34 mouse cellular contexts compared by ENCODE assay signal in genomic region chr7:131345856-131346541, GRCm38 (mm10). TPM values are rescaled to one million over a fixed set of nuclear protein-coding genes. Genes with fewer than 3 reads are reported as not detected.
DNase-seq lines count a peak whose midpoint lies in the region; ATAC-seq and TF ChIP-seq lines count a peak whose summit lies in the region.
"Had no signal": no experiment of that assay in that cellular context is flagged by ENCODE, and none has a peak within 500 bp of the region (broad histone marks: within the 10 kb centered on the region; RNA-seq: fewer than 3 reads in every experiment).

No protein-coding gene starts in this region.

- H3K9ac ChIP-seq in midbrain, postnatal 0 days (replicated peaks; ENCODE audit: low read length, poor library complexity, severe bottlenecking), result no peak overlapping the region
- no peak overlapping the region for H3K9ac ChIP-seq in midbrain, embryonic 16.5 days (ENCODE audit: low read depth, low read length)
- H3K9ac ChIP-seq: embryonic facial prominence, embryonic 15.5 days; heart, embryonic 15.5 days; hindbrain, embryonic 13.5 days; limb, embryonic 13.5 days; liver, embryonic 12.5 days; midbrain, embryonic 12.5 days had no signal

- DNase-seq in cerebellum, postnatal 10 days, result peak; percentile 47 to 54
- DNase-seq in cerebellum, postnatal 4 days (ENCODE audit: low spot score in 2 of 2), result no peak
- peak; percentile 33 for DNase-seq in gastrocnemius, adult 2 months
- DNase-seq in gastrocnemius, postnatal 4 days (ENCODE audit: low spot score in 2 of 2), result no peak
- peak; percentile 27 for DNase-seq in midbrain, postnatal 0 days (ENCODE audit: low spot score)
- DNase-seq in skeletal muscle tissue, adult 2 months (ENCODE audit: low read depth, low spot score), result peak; percentile 67
- DNase-seq in kidney, adult 11 months, result no peak
- DNase-seq: adrenal gland, postnatal 25 days; gastrocnemius, postnatal 36 days; heart, postnatal 36 days; kidney, adult 8-10 months; kidney, postnatal 14 days; layer of hippocampus, postnatal 36 days; lung, adult 18-20 months; lung, postnatal 14 days had no signal

- intact Hi-C loops in gastrocnemius, adult 2 months (cut with DNase I), result no loop called here

- no peak for ATAC-seq in midbrain, postnatal 0 days (ENCODE audit: low FRiP score)
- no peak for ATAC-seq in midbrain, embryonic 16.5 days
- ATAC-seq: activated CD4-positive, CD25-positive, alpha-beta regulatory T cell, adult 4 months; liver, embryonic 12.5 days had no signal

- H3K27ac ChIP-seq in gastrocnemius, adult 2 months, result peak overlapping the region; percentile 20
- H3K27ac ChIP-seq in midbrain, postnatal 0 days (ENCODE audit: low read depth, low read length), result no peak overlapping the region
- H3K27ac ChIP-seq in midbrain, embryonic 16.5 days (ENCODE audit: low read length), result no peak overlapping the region
- H3K27ac ChIP-seq: embryonic facial prominence, embryonic 15.5 days; heart, embryonic 15.5 days; hindbrain, embryonic 13.5 days; limb, embryonic 13.5 days; liver, embryonic 12.5 days; midbrain, embryonic 12.5 days; stomach, postnatal 0 days had no signal

- TF ChIP-seq CTCF in gastrocnemius, adult 2 months (IDR thresholded peaks at IDR 0.05), result no peak
- TF ChIP-seq CTCF in midbrain, postnatal 0 days (IDR thresholded peaks at IDR 0.05), result no peak

- no peak overlapping the region for H3K4me3 ChIP-seq in gastrocnemius, adult 2 months
- H3K4me3 ChIP-seq in midbrain, postnatal 0 days (ENCODE audit: low read depth, low read length), result no peak overlapping the region
- H3K4me3 ChIP-seq in midbrain, embryonic 16.5 days (ENCODE audit: low read depth, low read length), result no peak overlapping the region
- H3K4me3 ChIP-seq: embryonic facial prominence, embryonic 15.5 days; heart, embryonic 15.5 days; hindbrain, embryonic 13.5 days; limb, embryonic 13.5 days; liver, embryonic 12.5 days; midbrain, embryonic 12.5 days had no signal

- H3K36me3 ChIP-seq in midbrain, postnatal 0 days (ENCODE audit: insufficient read depth, low read length), result peaks cover 24% of the 10 kb centered on the region
- H3K36me3 ChIP-seq in midbrain, embryonic 16.5 days (ENCODE audit: control insufficient read depth, insufficient read depth, low read length), result peaks cover 21% of the 10 kb centered on the region

- H3K4me1 ChIP-seq in midbrain, postnatal 0 days (ENCODE audit: insufficient read depth, low read length), result no peaks in the 10 kb centered on the region
- H3K4me1 ChIP-seq in midbrain, embryonic 16.5 days (ENCODE audit: control insufficient read depth, insufficient read depth, low read length), result no peaks in the 10 kb centered on the region
- H3K4me1 ChIP-seq: embryonic facial prominence, embryonic 15.5 days; heart, embryonic 15.5 days; limb, embryonic 13.5 days; liver, embryonic 12.5 days; midbrain, embryonic 12.5 days had no signal

- H3K9me3 ChIP-seq in midbrain, postnatal 0 days (ENCODE audit: low read length), result no peaks in the 10 kb centered on the region
- no peaks in the 10 kb centered on the region for H3K9me3 ChIP-seq in midbrain, embryonic 16.5 days (replicated peaks; ENCODE audit: control insufficient read depth, low read length, poor library complexity, severe bottlenecking)
- H3K9me3 ChIP-seq: embryonic facial prominence, embryonic 15.5 days; heart, embryonic 15.5 days; hindbrain, embryonic 13.5 days; limb, embryonic 13.5 days; liver, embryonic 12.5 days; midbrain, embryonic 12.5 days had no signal

- H3K27me3 ChIP-seq in midbrain, postnatal 0 days (ENCODE audit: insufficient read depth, low read length), result no peaks in the 10 kb centered on the region
- H3K27me3 ChIP-seq in midbrain, embryonic 16.5 days (ENCODE audit: control insufficient read depth, insufficient read depth, low read depth, low read length), result no peaks in the 10 kb centered on the region
- H3K27me3 ChIP-seq: embryonic facial prominence, embryonic 15.5 days; heart, embryonic 15.5 days; hindbrain, embryonic 13.5 days; limb, embryonic 13.5 days; liver, embryonic 12.5 days; midbrain, embryonic 12.5 days had no signal

- 70% methylated on average over 7 of the region's 7 CpGs for WGBS in midbrain, postnatal 0 days
- WGBS in midbrain, embryonic 16.5 days, result 74% methylated on average over 7 of the region's 7 CpGs

- H3K4me2 ChIP-seq in midbrain, postnatal 0 days (ENCODE audit: low read depth, low read length, poor library complexity, severe bottlenecking), result no peak overlapping the region
- no peak overlapping the region for H3K4me2 ChIP-seq in midbrain, embryonic 16.5 days (ENCODE audit: low read length)
- H3K4me2 ChIP-seq: embryonic facial prominence, embryonic 15.5 days; heart, embryonic 15.5 days; hindbrain, embryonic 13.5 days; limb, embryonic 13.5 days; liver, embryonic 12.5 days; midbrain, embryonic 12.5 days had no signal

RNA-seq across cellular contexts. Expression of gene Fam24a, which starts 12.3 kb away (rescaled TPM):
- not detected for total RNA-seq in gastrocnemius, adult 2 months (2021)
- not detected for total RNA-seq in gastrocnemius, postnatal 4 days (2021)
- total RNA-seq in midbrain, postnatal 0 days (2014; rRNA removed), result not detected in 2 replicates
- 0.66 TPM in 1 of 2 replicates, not detected in the other for polyA plus RNA-seq in midbrain, postnatal 0 days (2015; fragmentation: Nextera tagmentation; extraction: Ambion mirVana)
- polyA plus RNA-seq in midbrain, embryonic 16.5 days (2015; fragmentation: Nextera tagmentation; extraction: Ambion mirVana), result not detected in 2 replicates
- total RNA-seq: adrenal gland, postnatal 25 days; common myeloid progenitor, adult 5-6 weeks; ES-E14; gastrocnemius, postnatal 36 days; heart, adult 8-10 months; heart, postnatal 36 days; layer of hippocampus, adult 18-20 months; layer of hippocampus, postnatal 36 days; left cerebral cortex, postnatal 10 days; megakaryocyte, adult 5-6 weeks had no signal
- polyA plus RNA-seq: activated CD4-positive, CD25-positive, alpha-beta regulatory T cell, adult 4 months; embryonic facial prominence, embryonic 15.5 days; heart, embryonic 15.5 days; hindbrain, embryonic 13.5 days; intestine, embryonic 14.5 days; limb, embryonic 13.5 days; liver, embryonic 12.5 days; midbrain, embryonic 12.5 days; neural tube, embryonic 11.5 days; stomach, postnatal 0 days; thymus, postnatal 0 days; urinary bladder, adult 2 months had no signal

RNA-seq across cellular contexts. Expression of gene 2310057M21Rik, which starts 16.6 kb away (rescaled TPM):
- total RNA-seq in gastrocnemius, adult 2 months (2021), result 10 to 100 TPM; 18.5 to 24.0 TPM
- 10 to 100 TPM; 13.7 to 19.7 TPM for total RNA-seq in gastrocnemius, postnatal 4 days (2021)
- 16.2 and 28.7 TPM in 2 replicates for total RNA-seq in midbrain, postnatal 0 days (2014; rRNA removed)
- polyA plus RNA-seq in midbrain, postnatal 0 days (2015; fragmentation: Nextera tagmentation; extraction: Ambion mirVana), result 24.9 and 28.1 TPM in 2 replicates
- 29.9 and 32.4 TPM in 2 replicates for polyA plus RNA-seq in midbrain, embryonic 16.5 days (2015; fragmentation: Nextera tagmentation; extraction: Ambion mirVana)

RNA-seq across cellular contexts. Expression of gene Fam24b, which starts 16.7 kb away (rescaled TPM):
- total RNA-seq in gastrocnemius, adult 2 months (2021), result not detected
- total RNA-seq in gastrocnemius, postnatal 4 days (2021), result not detected
- not detected in 2 replicates for total RNA-seq in midbrain, postnatal 0 days (2014; rRNA removed)
- polyA plus RNA-seq in midbrain, postnatal 0 days (2015; fragmentation: Nextera tagmentation; extraction: Ambion mirVana), result not detected in 2 replicates
- not detected in 2 replicates for polyA plus RNA-seq in midbrain, embryonic 16.5 days (2015; fragmentation: Nextera tagmentation; extraction: Ambion mirVana)
- total RNA-seq: adrenal gland, postnatal 25 days; common myeloid progenitor, adult 5-6 weeks; ES-E14; gastrocnemius, postnatal 36 days; heart, adult 8-10 months; heart, postnatal 36 days; layer of hippocampus, postnatal 36 days; megakaryocyte, adult 5-6 weeks had no signal
- polyA plus RNA-seq: activated CD4-positive, CD25-positive, alpha-beta regulatory T cell, adult 4 months; embryonic facial prominence, embryonic 15.5 days; heart, embryonic 15.5 days; hindbrain, embryonic 13.5 days; limb, embryonic 13.5 days; liver, embryonic 12.5 days; midbrain, embryonic 12.5 days; neural tube, embryonic 11.5 days; stomach, postnatal 0 days; thymus, postnatal 0 days; urinary bladder, adult 2 months had no signal

RNA-seq across cellular contexts. Expression of gene Cuzd1, which starts 23.9 kb away (rescaled TPM):
- under 1 TPM; 0.38 to 0.86 TPM for total RNA-seq in gastrocnemius, adult 2 months (2021)
- total RNA-seq in gastrocnemius, postnatal 4 days (2021), result not detected
- not detected in 2 replicates for total RNA-seq in midbrain, postnatal 0 days (2014; rRNA removed)
- polyA plus RNA-seq in midbrain, postnatal 0 days (2015; fragmentation: Nextera tagmentation; extraction: Ambion mirVana), result 0.06 and 0.07 TPM in 2 replicates
- polyA plus RNA-seq in midbrain, embryonic 16.5 days (2015; fragmentation: Nextera tagmentation; extraction: Ambion mirVana), result not detected in 2 replicates
- total RNA-seq: adrenal gland, postnatal 25 days; common myeloid progenitor, adult 5-6 weeks; layer of hippocampus, adult 18-20 months; layer of hippocampus, postnatal 36 days; megakaryocyte, adult 5-6 weeks had no signal
- polyA plus RNA-seq: activated CD4-positive, CD25-positive, alpha-beta regulatory T cell, adult 4 months; hindbrain, embryonic 13.5 days; intestine, embryonic 14.5 days; limb, embryonic 13.5 days; liver, embryonic 12.5 days; midbrain, embryonic 12.5 days; neural tube, embryonic 11.5 days; urinary bladder, adult 2 months had no signal

RNA-seq across cellular contexts. Expression of gene Pstk, which starts 24.9 kb away (rescaled TPM):
- total RNA-seq in gastrocnemius, adult 2 months (2021), result 10 to 100 TPM; 33.4 to 43.4 TPM
- 10 to 100 TPM; 28.5 to 34.0 TPM for total RNA-seq in gastrocnemius, postnatal 4 days (2021)
- total RNA-seq in midbrain, postnatal 0 days (2014; rRNA removed), result 36.6 and 44.5 TPM in 2 replicates
- polyA plus RNA-seq in midbrain, postnatal 0 days (2015; fragmentation: Nextera tagmentation; extraction: Ambion mirVana), result 54.3 and 55.0 TPM in 2 replicates
- polyA plus RNA-seq in midbrain, embryonic 16.5 days (2015; fragmentation: Nextera tagmentation; extraction: Ambion mirVana), result 48.6 and 49.2 TPM in 2 replicates

Comparison
In these comparisons a context has a peak if more than half of its experiments do, and no peak if none do; other contexts are left out.
1. DNase-seq: peak in cerebellum, postnatal 10 days (2 of 2), gastrocnemius, adult 2 months (single experiment), midbrain, postnatal 0 days (single experiment) and skeletal muscle tissue, adult 2 months (single experiment); none in cerebellum, postnatal 4 days (0 of 2), gastrocnemius, postnatal 4 days (0 of 2) and kidney, adult 11 months (single experiment).